Comparison of ENCODE assay signal across 31 mouse cellular contexts in the genomic region with DNA sequence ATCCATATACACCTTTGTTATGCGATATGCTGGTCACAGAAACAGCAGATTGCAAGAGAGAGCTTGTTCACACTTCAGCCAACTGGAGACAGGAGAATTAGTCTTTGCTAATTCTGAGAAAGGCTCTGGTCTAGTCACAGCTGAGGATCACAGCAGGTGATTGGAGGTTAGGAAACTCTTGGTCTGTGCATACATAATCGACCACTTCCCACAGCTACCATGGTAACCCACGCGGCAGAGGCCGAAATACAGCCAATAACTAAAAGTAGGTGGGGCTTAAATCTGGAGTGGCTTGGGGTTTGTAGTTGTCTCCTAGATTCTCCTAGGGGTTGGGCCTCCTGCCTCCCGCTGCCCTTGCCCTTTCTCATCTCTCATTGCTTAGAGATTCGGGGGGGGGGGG. TPM values are rescaled to one million over a fixed set of nuclear protein-coding genes. Genes with fewer than 3 reads are reported as not detected.
A peak's percentile ranks its signal among the peaks of the same experiment; 100 is the strongest.
DNase-seq lines count a peak whose midpoint lies in the region; ATAC-seq and TF ChIP-seq lines count a peak whose summit lies in the region.
"Had no signal": no experiment of that assay in that cellular context is flagged by ENCODE, and none has a peak within 500 bp of the region (broad histone marks: within the 10 kb centered on the region; RNA-seq: fewer than 3 reads in every experiment).

No protein-coding gene starts in this region.

- no peak for TF ChIP-seq EP300 in stomach, postnatal 0 days (optimal IDR thresholded peaks at IDR 0.05)

- no peaks in the 10 kb centered on the region for H3K4me1 ChIP-seq in liver, embryonic 11.5 days (replicated peaks; ENCODE audit: control insufficient read depth, insufficient read depth, low read length)
- no peaks in the 10 kb centered on the region for H3K4me1 ChIP-seq in stomach, postnatal 0 days (replicated peaks; ENCODE audit: control insufficient read depth, insufficient read depth)
- H3K4me1 ChIP-seq: embryonic facial prominence, embryonic 13.5 days; midbrain, embryonic 15.5 days had no signal

- H3K4me3 ChIP-seq in liver, embryonic 11.5 days (ENCODE audit: low read depth, low read length), result no peak overlapping the region
- H3K4me3 ChIP-seq in stomach, postnatal 0 days (ENCODE audit: low read depth, low read length), result no peak overlapping the region
- H3K4me3 ChIP-seq: embryonic facial prominence, embryonic 13.5 days; gastrocnemius, adult 2 months; midbrain, embryonic 15.5 days had no signal

- H3K9me3 ChIP-seq in liver, embryonic 11.5 days (ENCODE audit: control insufficient read depth, low read length), result no peaks in the 10 kb centered on the region
- H3K9me3 ChIP-seq in stomach, postnatal 0 days (ENCODE audit: control insufficient read depth, low read length), result no peaks in the 10 kb centered on the region
- H3K9me3 ChIP-seq: embryonic facial prominence, embryonic 13.5 days; midbrain, embryonic 15.5 days had no signal

- no peak overlapping the region for H3K27ac ChIP-seq in liver, embryonic 11.5 days (ENCODE audit: low read depth, low read length)
- no peak overlapping the region for H3K27ac ChIP-seq in stomach, postnatal 0 days (replicated peaks)
- H3K27ac ChIP-seq: embryonic facial prominence, embryonic 13.5 days; gastrocnemius, adult 2 months; hindbrain, postnatal 0 days; midbrain, embryonic 15.5 days had no signal

- TF ChIP-seq CTCF in stomach, postnatal 0 days (IDR thresholded peaks at IDR 0.05; ENCODE audit: low read depth), result no peak

- no peaks in the 10 kb centered on the region for H3K36me3 ChIP-seq in liver, embryonic 11.5 days (ENCODE audit: control insufficient read depth, insufficient read depth, low read length)
- H3K36me3 ChIP-seq in stomach, postnatal 0 days (ENCODE audit: control insufficient read depth, insufficient read depth, low read length), result no peaks in the 10 kb centered on the region
- H3K36me3 ChIP-seq: embryonic facial prominence, embryonic 13.5 days; midbrain, embryonic 15.5 days had no signal

- 59% methylated on average over 6 of the region's 7 CpGs for WGBS in liver, embryonic 11.5 days
- 34% methylated on average over 7 of the region's 7 CpGs for WGBS in stomach, postnatal 0 days

- no peak overlapping the region for H3K9ac ChIP-seq in liver, embryonic 11.5 days (ENCODE audit: low read depth, low read length)
- no peak overlapping the region for H3K9ac ChIP-seq in stomach, postnatal 0 days (ENCODE audit: low read length)
- H3K9ac ChIP-seq: embryonic facial prominence, embryonic 13.5 days; forebrain, postnatal 0 days; midbrain, embryonic 15.5 days had no signal

- peak; percentile 6 for DNase-seq in adrenal gland, adult 2 months
- DNase-seq in adrenal gland, postnatal 25 days, result no peak
- peak; percentile 82 for DNase-seq in ZHBTc4 (ENCODE audit: low read depth, low spot score)
- no peak for DNase-seq in liver, embryonic 11.5 days (ENCODE audit: low spot score)
- peak; percentile 28 for DNase-seq in stomach, postnatal 0 days (ENCODE audit: low spot score)
- no peak for DNase-seq in left cerebral cortex, adult 9 months (ENCODE audit: low spot score in 2 of 2)
- DNase-seq in thymus, postnatal 25 days, result no peak
- DNase-seq in urinary bladder, postnatal 25 days (ENCODE audit: low spot score), result no peak
- DNase-seq: adrenal gland, adult 8-10 months; cerebellum, postnatal 10 days; forebrain, postnatal 0 days; gastrocnemius, adult 2 months; heart, adult 18-20 months; heart, postnatal 36 days; kidney, adult 8-10 months; kidney, postnatal 25 days; left cerebral cortex, postnatal 4 days; lung, adult 2 months; lung, postnatal 36 days; right cerebral cortex, postnatal 25 days; thymus, adult 18-20 months had no signal

- H3K4me2 ChIP-seq in liver, embryonic 11.5 days, result peak overlapping the region; percentile 42; the same call in 1 of the 2 replicates
- peak overlapping the region; percentile 20; the same call in 1 of the 2 replicates for H3K4me2 ChIP-seq in stomach, postnatal 0 days (replicated peaks; ENCODE audit: low read depth)
- H3K4me2 ChIP-seq: embryonic facial prominence, embryonic 13.5 days; midbrain, embryonic 15.5 days had no signal

- H3K27me3 ChIP-seq in liver, embryonic 11.5 days (replicated peaks; ENCODE audit: control insufficient read depth, insufficient read depth, low read length), result no peaks in the 10 kb centered on the region
- H3K27me3 ChIP-seq in stomach, postnatal 0 days (ENCODE audit: control insufficient read depth, insufficient read depth, low read length), result no peaks in the 10 kb centered on the region
- H3K27me3 ChIP-seq: embryonic facial prominence, embryonic 13.5 days; midbrain, embryonic 15.5 days had no signal

- ATAC-seq in liver, embryonic 11.5 days (replicated peaks; ENCODE audit: low FRiP score), result no peak; the same call in 1 of the 2 replicates
- ATAC-seq in stomach, postnatal 0 days (ENCODE audit: low FRiP score, low TSS enrichment), result no peak
- ATAC-seq: forebrain, postnatal 0 days; hindbrain, postnatal 0 days; midbrain, embryonic 15.5 days had no signal

RNA-seq across cellular contexts. Expression of a gene that starts 2.3 kb away (rescaled TPM):
- 1 to 10 TPM in 1 of 2 experiments, not detected in 1; 2.7 TPM for total RNA-seq in adrenal gland, adult 2 months (2021)
- 0.07 TPM in 1 of 2 replicates, not detected in the other for polyA plus RNA-seq in adrenal gland, adult 2 months (2012; rRNA removed)
- total RNA-seq in adrenal gland, postnatal 25 days (2021), result 5.6 TPM in 1 of 2 replicates, not detected in the other
- polyA plus RNA-seq in liver, embryonic 11.5 days (2014; fragmentation: Nextera tagmentation; extraction: Ambion mirVana), result 72.0 and 79.6 TPM in 2 replicates
- 152 and 155 TPM in 2 replicates for polyA plus RNA-seq in stomach, postnatal 0 days (2015; fragmentation: Nextera tagmentation; extraction: Ambion mirVana)
- total RNA-seq: adrenal gland, adult 8-10 months; forebrain, postnatal 0 days; gastrocnemius, adult 2 months; hindbrain, postnatal 0 days; left cerebral cortex, adult 18-20 months; left cerebral cortex, postnatal 4 days; megakaryocyte-erythroid progenitor cell, adult 5-6 weeks; MEL; neutrophil, adult 5-6 weeks had no signal
- polyA plus RNA-seq: spleen, adult 2 months had no signal

RNA-seq across cellular contexts. Expression of a gene that starts 6.8 kb away (rescaled TPM):
- total RNA-seq in adrenal gland, adult 2 months (2021), result 10 to 100 TPM; 39.4 to 61.2 TPM
- 11.0 and 15.4 TPM in 2 replicates for polyA plus RNA-seq in adrenal gland, adult 2 months (2012; rRNA removed)
- total RNA-seq in adrenal gland, postnatal 25 days (2021), result 51.0 and 62.4 TPM in 2 replicates
- 56.9 and 67.7 TPM in 2 replicates for polyA plus RNA-seq in liver, embryonic 11.5 days (2014; fragmentation: Nextera tagmentation; extraction: Ambion mirVana)
- polyA plus RNA-seq in stomach, postnatal 0 days (2015; fragmentation: Nextera tagmentation; extraction: Ambion mirVana), result 41.0 and 48.4 TPM in 2 replicates

RNA-seq across cellular contexts. Expression of a gene that starts 15.6 kb away (rescaled TPM):
- total RNA-seq in adrenal gland, adult 2 months (2021), result under 1 TPM in 1 of 2 experiments, not detected in 1; 0.09 TPM
- polyA plus RNA-seq in adrenal gland, adult 2 months (2012; rRNA removed), result not detected in 2 replicates
- total RNA-seq in adrenal gland, postnatal 25 days (2021), result 0.27 TPM in 1 of 2 replicates, not detected in the other
- polyA plus RNA-seq in liver, embryonic 11.5 days (2014; fragmentation: Nextera tagmentation; extraction: Ambion mirVana), result 0.25 TPM in 1 of 2 replicates, not detected in the other
- polyA plus RNA-seq in stomach, postnatal 0 days (2015; fragmentation: Nextera tagmentation; extraction: Ambion mirVana), result 0.05 TPM in 1 of 2 replicates, not detected in the other
- total RNA-seq: gastrocnemius, adult 2 months; heart, adult 18-20 months; heart, postnatal 36 days had no signal
- polyA plus RNA-seq: heart, embryonic 14.5 days; stomach, embryonic 14.5 days had no signal

RNA-seq across cellular contexts. Expression of a gene that starts 34.2 kb away (rescaled TPM):
- not detected for total RNA-seq in adrenal gland, adult 2 months (2021)
- polyA plus RNA-seq in adrenal gland, adult 2 months (2012; rRNA removed), result not detected in 2 replicates
- not detected in 2 replicates for total RNA-seq in adrenal gland, postnatal 25 days (2021)
- not detected in 2 replicates for polyA plus RNA-seq in liver, embryonic 11.5 days (2014; fragmentation: Nextera tagmentation; extraction: Ambion mirVana)
- polyA plus RNA-seq in stomach, postnatal 0 days (2015; fragmentation: Nextera tagmentation; extraction: Ambion mirVana), result 0.29 and 0.32 TPM in 2 replicates
- total RNA-seq: adrenal gland, adult 8-10 months; forebrain, postnatal 0 days; gastrocnemius, adult 2 months; heart, adult 18-20 months; heart, postnatal 36 days; hindbrain, postnatal 0 days; left cerebral cortex, adult 18-20 months; megakaryocyte-erythroid progenitor cell, adult 5-6 weeks; MEL; neutrophil, adult 5-6 weeks had no signal
- polyA plus RNA-seq: embryonic facial prominence, embryonic 13.5 days; forebrain, postnatal 0 days; heart, embryonic 14.5 days; lung, adult 2 months; midbrain, embryonic 15.5 days; spleen, adult 2 months had no signal

RNA-seq across cellular contexts. Expression of a gene that starts 40.4 kb away (rescaled TPM):
- total RNA-seq in adrenal gland, adult 2 months (2021), result 10 to 100 TPM; 46.3 to 51.7 TPM
- polyA plus RNA-seq in adrenal gland, adult 2 months (2012; rRNA removed), result 106 and 226 TPM in 2 replicates
- 44.7 and 45.6 TPM in 2 replicates for total RNA-seq in adrenal gland, postnatal 25 days (2021)
- 164 and 179 TPM in 2 replicates for polyA plus RNA-seq in liver, embryonic 11.5 days (2014; fragmentation: Nextera tagmentation; extraction: Ambion mirVana)
- polyA plus RNA-seq in stomach, postnatal 0 days (2015; fragmentation: Nextera tagmentation; extraction: Ambion mirVana), result 64.7 and 66.7 TPM in 2 replicates

Comparison
In these comparisons a context has a peak if more than half of its experiments do, and no peak if none do; other contexts are left out.
1. DNase-seq: peak in adrenal gland, adult 2 months (single experiment), ZHBTc4 (single experiment) and stomach, postnatal 0 days (single experiment); none in adrenal gland, postnatal 25 days (single experiment), liver, embryonic 11.5 days (single experiment), left cerebral cortex, adult 9 months (0 of 2), thymus, postnatal 25 days (single experiment) and urinary bladder, postnatal 25 days (single experiment).
2. RNA of a gene that starts 2.3 kb away (polyA plus RNA-seq): 152 to 155 TPM in stomach, postnatal 0 days and 72.0 to 79.6 TPM in liver, embryonic 11.5 days; 0.07 TPM in adrenal gland, adult 2 months; every median in the first group is over 10 times any median in the second.